Mouse (Mus musculus): Measurements from ENCODE around the gene Smarcad1. TPM values are rescaled to one million over a fixed set of nuclear protein-coding genes. Genes with fewer than 3 reads are reported as not detected.
"Not testable (repeated sequence)": the region's sequence is repeated elsewhere in the genome, so short reads cannot be mapped to it uniquely, and the experiment has no call there.

Gene Smarcad1
- polyA plus RNA-seq, 1 experiment from 2014 or later: 62.8 TPM

- not testable (repeated sequence) for H3K9ac ChIP-seq (ENCODE audit: low read depth, low read length); H3K27ac ChIP-seq; H3K4me1 ChIP-seq (replicated peaks; ENCODE audit: insufficient read depth, low read length); H3K27me3 ChIP-seq (ENCODE audit: insufficient read depth, low read length); H3K4me3 ChIP-seq (replicated peaks; ENCODE audit: low read depth, low read length); H3K9me3 ChIP-seq (replicated peaks; ENCODE audit: low read length); ATAC-seq (replicated peaks; ENCODE audit: low FRiP score, low read depth); H3K4me2 ChIP-seq (ENCODE audit: low read length); DNase-seq (ENCODE audit: low spot score)
- H3K36me3 ChIP-seq (ENCODE audit: insufficient read depth, low read length): peaks cover 35% of the 10 kb centered on the region
- 80% methylated on average over 4 of the region's 4 CpGs for WGBS
- TF ChIP-seq CTCF (IDR thresholded peaks at IDR 0.05; ENCODE audit: low read depth): peak; percentile 9; the same call in 1 of the 2 replicates
These were observed 14.8 kb downstream of the Smarcad1 start for GRCm38 (mm10) chr6:65057137-65057536.

- Histone ChIP-seq H3K27ac (no peak overlapping the region), H3K36me3 (ENCODE audit: insufficient read depth, low read length) (peaks cover 23% of the 10 kb centered on the region), H3K4me1 (replicated peaks; ENCODE audit: insufficient read depth, low read length) (no peaks in the 10 kb centered on the region), H3K4me3 (replicated peaks; ENCODE audit: low read depth, low read length) (no peak overlapping the region), H3K9me3 (replicated peaks; ENCODE audit: low read length) (no peaks in the 10 kb centered on the region), H3K4me2 (ENCODE audit: low read length) (no peak overlapping the region), H3K27me3 (ENCODE audit: insufficient read depth, low read length) (no peaks in the 10 kb centered on the region), H3K9ac (ENCODE audit: low read depth, low read length) (no peak overlapping the region)
- ATAC-seq (replicated peaks; ENCODE audit: low FRiP score, low read depth): no peak
- DNase-seq (ENCODE audit: low spot score): no peak
- whole genome bisulfite sequencing: 100% methylated on average over 1 of the region's 1 CpGs
- no peak for TF ChIP-seq CTCF (IDR thresholded peaks at IDR 0.05; ENCODE audit: low read depth)
These were observed 18.7 kb downstream of the Smarcad1 start for GRCm38 (mm10) chr6:65061049-65061448.

GRCm38 (mm10) chr6:65075201-65075600 is 32.8 kb downstream of the Smarcad1 start:
- DNase-seq (ENCODE audit: low spot score) (no peak), ATAC-seq (replicated peaks; ENCODE audit: low FRiP score, low read depth) (no peak)
- peaks cover 45% of the 10 kb centered on the region for H3K36me3 ChIP-seq (ENCODE audit: insufficient read depth, low read length)
- 68% methylated on average over 2 of the region's 2 CpGs for WGBS
- no peak overlapping the region for H3K4me2 ChIP-seq (ENCODE audit: low read length)
- TF ChIP-seq CTCF (IDR thresholded peaks at IDR 0.05; ENCODE audit: low read depth): no peak
- H3K4me1 ChIP-seq (replicated peaks; ENCODE audit: insufficient read depth, low read length): no peaks in the 10 kb centered on the region
- no peak overlapping the region for H3K9ac ChIP-seq (ENCODE audit: low read depth, low read length)
- no peaks in the 10 kb centered on the region for H3K27me3 ChIP-seq (ENCODE audit: insufficient read depth, low read length)
- H3K27ac ChIP-seq: no peak overlapping the region
- H3K4me3 ChIP-seq (replicated peaks; ENCODE audit: low read depth, low read length): no peak overlapping the region
- no peaks in the 10 kb centered on the region for H3K9me3 ChIP-seq (replicated peaks; ENCODE audit: low read length)

- Histone ChIP-seq H3K27me3 (ENCODE audit: insufficient read depth, low read length) (no peaks in the 10 kb centered on the region), H3K4me3 (replicated peaks; ENCODE audit: low read depth, low read length) (no peak overlapping the region), H3K4me1 (replicated peaks; ENCODE audit: insufficient read depth, low read length) (no peaks in the 10 kb centered on the region), H3K9me3 (replicated peaks; ENCODE audit: low read length) (no peaks in the 10 kb centered on the region), H3K9ac (ENCODE audit: low read depth, low read length) (no peak overlapping the region), H3K36me3 (ENCODE audit: insufficient read depth, low read length) (peaks cover 21% of the 10 kb centered on the region), H3K27ac (no peak overlapping the region), H3K4me2 (ENCODE audit: low read length) (no peak overlapping the region)
- TF ChIP-seq CTCF (IDR thresholded peaks at IDR 0.05; ENCODE audit: low read depth): peak; percentile 56
- peak; percentile 32 for DNase-seq (ENCODE audit: low spot score)
- 98% methylated on average over 1 of the region's 1 CpGs for WGBS
- ATAC-seq (replicated peaks; ENCODE audit: low FRiP score, low read depth): no peak
These were observed 36.8 kb downstream of the Smarcad1 start for GRCm38 (mm10) chr6:65079139-65079538.

GRCm38 (mm10) chr6:65114902-65115301 is 72.5 kb downstream of the Smarcad1 start:
- no peak for TF ChIP-seq CTCF (IDR thresholded peaks at IDR 0.05; ENCODE audit: low read depth)

GRCm38 (mm10) chr6:65117540-65117939 is 75.2 kb downstream of the Smarcad1 start:
- no peak overlapping the region for H3K27ac ChIP-seq
- H3K27me3 ChIP-seq (ENCODE audit: insufficient read depth, low read length): no peaks in the 10 kb centered on the region
- H3K36me3 ChIP-seq (ENCODE audit: insufficient read depth, low read length): peaks cover 14% of the 10 kb centered on the region
- ATAC-seq (replicated peaks; ENCODE audit: low FRiP score, low read depth): 0 out of 2 replicates have a peak, but pooled peaks have one; percentile 17
- TF ChIP-seq CTCF (IDR thresholded peaks at IDR 0.05; ENCODE audit: low read depth): no peak
- DNase-seq (ENCODE audit: low spot score): peak; percentile 14
- WGBS: 88% methylated on average over 1 of the region's 1 CpGs
- no peaks in the 10 kb centered on the region for H3K9me3 ChIP-seq (replicated peaks; ENCODE audit: low read length)
- no peak overlapping the region for H3K9ac ChIP-seq (ENCODE audit: low read depth, low read length)
- no peak overlapping the region for H3K4me3 ChIP-seq (replicated peaks; ENCODE audit: low read depth, low read length)
- H3K4me1 ChIP-seq (replicated peaks; ENCODE audit: insufficient read depth, low read length): no peaks in the 10 kb centered on the region
- no peak overlapping the region for H3K4me2 ChIP-seq (ENCODE audit: low read length)

More at GRCm38 (mm10) chr6:65114902-65115301, 72.5 kb downstream of the Smarcad1 start:
- no peak overlapping the region for H3K9ac ChIP-seq (ENCODE audit: low read depth, low read length)
- H3K27ac ChIP-seq: no peak overlapping the region
- no peaks in the 10 kb centered on the region for H3K9me3 ChIP-seq (replicated peaks; ENCODE audit: low read length)
- no peak overlapping the region for H3K4me2 ChIP-seq (ENCODE audit: low read length)
- H3K4me3 ChIP-seq (replicated peaks; ENCODE audit: low read depth, low read length): no peak overlapping the region
- no peaks in the 10 kb centered on the region for H3K4me1 ChIP-seq (replicated peaks; ENCODE audit: insufficient read depth, low read length)
- WGBS: 55% methylated on average over 2 of the region's 2 CpGs
- H3K27me3 ChIP-seq (ENCODE audit: insufficient read depth, low read length): no peaks in the 10 kb centered on the region
- H3K36me3 ChIP-seq (ENCODE audit: insufficient read depth, low read length): peaks cover 17% of the 10 kb centered on the region
- ATAC-seq (replicated peaks; ENCODE audit: low FRiP score, low read depth) (no peak), DNase-seq (ENCODE audit: low spot score) (peak; percentile 15)

Data from kidney, postnatal 0 days (tissue).